Mouse (Mus musculus): ENCODE results near the gene Rsl24d1.

DNA sequence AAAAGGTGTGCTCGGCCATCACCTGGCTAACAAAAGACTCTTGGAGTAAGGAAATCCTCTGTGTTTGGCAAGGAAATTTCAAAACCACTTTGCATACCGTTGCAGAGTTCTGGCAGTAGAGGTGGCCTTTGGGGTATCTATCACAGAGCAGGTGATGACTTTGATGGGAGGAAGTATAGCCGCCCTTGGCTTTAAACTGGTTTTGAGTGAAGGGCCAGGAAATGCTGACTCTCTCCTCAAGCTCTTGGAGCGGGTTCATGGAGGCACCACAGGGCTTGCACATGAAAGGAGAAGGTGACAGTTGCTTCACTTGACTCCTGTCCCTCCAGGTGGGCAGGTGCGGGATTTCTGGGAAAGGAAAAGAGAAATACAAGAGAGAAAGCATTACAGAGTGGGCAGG lies 25.6 kb upstream of the Rsl24d1 start:
- TF ChIP-seq POLR2A (IDR thresholded peaks at IDR 0.05; ENCODE audit: control insufficient read depth, extremely low read depth, insufficient read depth, low read length, poor library complexity) (no peak), CTCF (IDR thresholded peaks at IDR 0.05; ENCODE audit: borderline replicate concordance, control insufficient read depth, extremely low read depth, insufficient read depth, low read length, poor library complexity) (no peak)
